Mouse (Mus musculus) CH12.LX (cell line): ENCODE results near the gene Gm20388. TPM values are rescaled to one million over a fixed set of nuclear protein-coding genes. Genes with fewer than 3 reads are reported as not detected.

Experiments
- DNase-seq: peaks from one replicate; pipeline ENCODE4 v3.0.0-alpha.2; 2013; ENCODE audit errors: extremely low read depth
- H3K27ac ChIP-seq: 2 replicates; pipeline ENCODE4 v1.5.1; 2012; ENCODE audit warnings: low read depth, mild to moderate bottlenecking, control low read depth, moderate library complexity; ENCODE audit not compliant: insufficient read depth
- H3K27me3 ChIP-seq: replicated peaks from 2 replicates; pipeline ENCODE3; 2012; ENCODE audit warnings: inconsistent platforms
- H3K36me3 ChIP-seq, 2 experiments: replicated peaks in 1 of 2; 2 replicates each; pipeline versions ENCODE3 to v1.6.1; 2012; ENCODE audit warnings: inconsistent platforms in 1 of 2, low read length in 1 of 2, mild to moderate bottlenecking in 1 of 2, mixed read lengths in 1 of 2, moderate library complexity in 1 of 2; ENCODE audit not compliant: control insufficient read depth in 1 of 2, insufficient read depth in 1 of 2
- H3K4me1 ChIP-seq, 2 experiments: 2 replicates each; pipeline ENCODE4 v1.6.1; 2012; ENCODE audit warnings: inconsistent platforms in 1 of 2, moderate library complexity in 1 of 2; ENCODE audit not compliant: insufficient read depth in 2 of 2, control insufficient read depth in 1 of 2
- H3K4me2 ChIP-seq: 2 replicates; pipeline ENCODE4 v1.6.1; 2012; ENCODE audit warnings: low read depth, mild to moderate bottlenecking, control low read depth; ENCODE audit not compliant: poor library complexity, insufficient read depth, severe bottlenecking
- H3K4me3 ChIP-seq, 3 experiments: fragments of 150-350 bp in 1 of 3; sonication (generic) in 1 of 3; replicated peaks in 1 of 3; 2 replicates each; pipeline versions ENCODE3 to v1.5.1; 2011 to 2012; ENCODE audit warnings: low read depth in 2 of 3, low read length in 2 of 3, mild to moderate bottlenecking in 2 of 3, moderate library complexity in 2 of 3, control low read depth in 1 of 3, improper control_type of control experiment in 1 of 3, inconsistent platforms in 1 of 3, mixed read lengths in 1 of 3; ENCODE audit not compliant: poor library complexity in 1 of 3
- H3K79me2 ChIP-seq: replicated peaks from 2 replicates; pipeline ENCODE4 v1.6.1; 2012; ENCODE audit warnings: mild to moderate bottlenecking, moderate library complexity; ENCODE audit not compliant: control insufficient read depth, poor library complexity, insufficient read depth, severe bottlenecking; ENCODE audit errors: extremely low read depth
- H3K9ac ChIP-seq: 2 replicates; pipeline ENCODE4 v1.6.1; 2012; ENCODE audit warnings: low read depth, mild to moderate bottlenecking, control low read depth, moderate library complexity; ENCODE audit not compliant: insufficient read depth
- H3K9me3 ChIP-seq: replicated peaks from 2 replicates; pipeline ENCODE3; 2012; ENCODE audit warnings: low read length, inconsistent platforms, mixed read lengths
- BHLHE40 ChIP-seq: IDR thresholded peaks from 2 replicates; pipeline ENCODE4 v1.6.1; 2011; ENCODE audit warnings: mild to moderate bottlenecking, low read depth, low read length, improper control_type of control experiment
- CTCF ChIP-seq, 2 experiments: IDR thresholded peaks in 1 of 2; conservative IDR thresholded peaks in 1 of 2; 2 replicates each; pipeline ENCODE4 v1.5.1; 2011 to 2012; ENCODE audit warnings: low read depth in 2 of 2, low read length in 2 of 2, improper control_type of control experiment in 1 of 2, inconsistent platforms in 1 of 2, mild to moderate bottlenecking in 1 of 2, moderate library complexity in 1 of 2
- E2F4 ChIP-seq: IDR thresholded peaks from 2 replicates; pipeline ENCODE4 v1.6.1; 2011; ENCODE audit warnings: low read depth, low read length, improper control_type of control experiment; ENCODE audit not compliant: insufficient replicate concordance
- HCFC1 ChIP-seq: IDR thresholded peaks from 2 replicates; pipeline ENCODE4 v1.6.1; 2012; ENCODE audit warnings: low read depth, mild to moderate bottlenecking, inconsistent platforms, low read length, improper control_type of control experiment
- NRF1 ChIP-seq: IDR thresholded peaks from 2 replicates; pipeline ENCODE4 v1.6.1; 2014; ENCODE audit warnings: low read depth, mild to moderate bottlenecking, inconsistent platforms, low read length, improper control_type of control experiment, moderate library complexity
- POLR2AphosphoS2 ChIP-seq: IDR thresholded peaks from 2 replicates; pipeline ENCODE4 v1.6.1; 2011; ENCODE audit warnings: low read depth, low read length, improper control_type of control experiment
- RAD21 ChIP-seq: IDR thresholded peaks from 2 replicates; pipeline ENCODE4 v1.6.1; 2011; ENCODE audit warnings: low read depth, mild to moderate bottlenecking, low read length, improper control_type of control experiment, moderate library complexity
- RCOR1 ChIP-seq: conservative IDR thresholded peaks from 2 replicates; pipeline ENCODE4 v1.6.1; 2012; ENCODE audit warnings: low read depth, mild to moderate bottlenecking, inconsistent platforms, low read length, improper control_type of control experiment
- SIN3A ChIP-seq: IDR thresholded peaks from 2 replicates; pipeline ENCODE4 v1.6.1; 2012; ENCODE audit warnings: low read length, improper control_type of control experiment, inconsistent platforms
- SMC3 ChIP-seq: IDR thresholded peaks from 2 replicates; pipeline ENCODE4 v1.6.1; 2011; ENCODE audit warnings: low read depth, low read length, improper control_type of control experiment
- ZC3H11A ChIP-seq: IDR thresholded peaks from 2 replicates; pipeline ENCODE4 v1.6.1; 2012; ENCODE audit warnings: low read depth, mild to moderate bottlenecking, inconsistent platforms, low read length, improper control_type of control experiment
- ZKSCAN1 ChIP-seq: IDR thresholded peaks from 2 replicates; pipeline ENCODE4 v1.6.1; 2012; ENCODE audit warnings: low read depth, inconsistent platforms, low read length, improper control_type of control experiment, borderline replicate concordance
- dilution Hi-C: fragments of 300-500 bp; cut with MboI; formaldehyde crosslinking; loops from 2 replicates; pipeline ENCODE4 v1.14.3; 2020; ENCODE audit warnings: low sequenced_read_pairs; ENCODE audit not compliant: extremely low pct_unique_long_range_greater_than_20kb, extremely low pct_ligation_motif_present
- in situ Hi-C: fragments of 300-500 bp; cut with MboI; formaldehyde crosslinking; loops from 3 replicates; pipeline ENCODE4 v1.14.3; 2019; ENCODE audit warnings: low sequenced_read_pairs, low pct_ligation_motif_present, low pct_unique_long_range_greater_than_20kb, mixed read lengths
- polyA plus RNA-seq: library from polyadenylated mRNA; unstranded; fragments of >175 nt; gene quantifications from 2 replicates; pipeline ENCODE4 v1.2.1, GENCODE M21; 2012; ENCODE audit warnings: low read depth; ENCODE audit not compliant: insufficient read length
- total RNA-seq, 2 experiments: library from RNA; depleted of rRNA; stranded (reverse); fragments of 300-350 nt in 1 of 2; fragments of >200 nt in 1 of 2; gene quantifications; 2 replicates each; pipeline ENCODE4 v1.2.3; 2012 to 2014

Gm20388 gene
- total and polyA plus RNA-seq, 3 experiments, result 14.8 to 26.3 (median 22.2) TPM

- Histone ChIP-seq H3K4me3 (no peak overlapping the region), H3K27me3 (peaks cover 30% of the 10 kb centered on the region), H3K4me2 (no peak overlapping the region), H3K79me2 (no peaks in the 10 kb centered on the region), H3K27ac (no peak overlapping the region), H3K36me3 (no peaks in the 10 kb centered on the region), H3K4me1 (peaks cover 22 to 45% of the 10 kb centered on the region in 2 experiments), H3K9ac (no peak overlapping the region), H3K9me3 (no peaks in the 10 kb centered on the region)
- DNase-seq, result no peak
- dilution Hi-C loops (no loop called here), in situ Hi-C loops (no loop called here)
- no peak for TF ChIP-seq ZKSCAN1
- no peak for TF ChIP-seq ZC3H11A
- TF ChIP-seq SMC3, result no peak
Observed at GRCm38 (mm10) chr8:120412357-120412756, 501.7 kb downstream of the Gm20388 start.

- Histone ChIP-seq H3K36me3 (no peaks in the 10 kb centered on the region), H3K79me2 (no peaks in the 10 kb centered on the region), H3K4me2 (no peak overlapping the region), H3K4me1 (peaks cover 16 to 45% of the 10 kb centered on the region in 2 experiments), H3K9ac (no peak overlapping the region), H3K27me3 (peaks cover 31% of the 10 kb centered on the region), H3K4me3 (no peak overlapping the region), H3K9me3 (no peaks in the 10 kb centered on the region), H3K27ac (no peak overlapping the region)
- DNase-seq, result no peak
- dilution Hi-C loops (no loop called here), in situ Hi-C loops (no loop called here)
- no peak for TF ChIP-seq CTCF (conservative IDR thresholded peaks at IDR 0.05 in 1 of 2, IDR thresholded peaks at IDR 0.05 in 1 of 2; ENCODE audit: low read depth in 2 of 2, low read length in 2 of 2)
Observed at GRCm38 (mm10) chr8:120412911-120413625, 502.4 kb downstream of the Gm20388 start.

GRCm38 (mm10) chr8:120413626-120413988 is 503.0 kb downstream of the Gm20388 start:
- in situ Hi-C loops, result no loop called here
- H3K4me1 ChIP-seq, result peaks cover 11 to 41% of the 10 kb centered on the region in 2 experiments
- no peak overlapping the region for H3K27ac ChIP-seq
- no peak overlapping the region for H3K4me2 ChIP-seq
- TF ChIP-seq BHLHE40 (no peak), SIN3A (no peak), POLR2AphosphoS2 (no peak), RCOR1 (no peak), E2F4 (no peak), HCFC1 (no peak), RAD21 (no peak), NRF1 (no peak)
- TF ChIP-seq, all 38 proteins: peak for 0
- no peaks in the 10 kb centered on the region for H3K9me3 ChIP-seq
- H3K9ac ChIP-seq, result no peak overlapping the region
- no peak overlapping the region for H3K4me3 ChIP-seq
- peaks cover 32% of the 10 kb centered on the region for H3K27me3 ChIP-seq
- dilution Hi-C loops, result no loop called here
- no peak for DNase-seq
- no peaks in the 10 kb centered on the region for H3K79me2 ChIP-seq
- no peaks in the 10 kb centered on the region for H3K36me3 ChIP-seq
